7 mouse cellular contexts compared by ENCODE assay signal in genomic region chr6:119544518-119544864, GRCm38 (mm10). TPM values are rescaled to one million over a fixed set of nuclear protein-coding genes. Genes with fewer than 3 reads are reported as not detected.
DNase-seq lines count a peak whose midpoint lies in the region; ATAC-seq lines count a peak whose summit lies in the region.

No protein-coding gene starts in this region.

- H3K9me3 ChIP-seq in lung, embryonic 16.5 days (ENCODE audit: control insufficient read depth, low read length), result no peaks in the 10 kb centered on the region
- H3K9me3 ChIP-seq in embryonic facial prominence, embryonic 10.5 days, result no peaks in the 10 kb centered on the region; the same call in 1 of the 2 replicates
- H3K9me3 ChIP-seq in hindbrain, embryonic 11.5 days (ENCODE audit: control insufficient read depth, low read length), result no peaks in the 10 kb centered on the region

- no peaks in the 10 kb centered on the region for H3K36me3 ChIP-seq in lung, embryonic 16.5 days (ENCODE audit: control insufficient read depth, insufficient read depth, low read length)
- H3K36me3 ChIP-seq in embryonic facial prominence, embryonic 10.5 days (replicated peaks), result no peaks in the 10 kb centered on the region
- no peaks in the 10 kb centered on the region for H3K36me3 ChIP-seq in hindbrain, embryonic 11.5 days (ENCODE audit: control insufficient read depth, insufficient read depth, low read length)

- H3K4me1 ChIP-seq in lung, embryonic 16.5 days (replicated peaks; ENCODE audit: control insufficient read depth, insufficient read depth, low read length), result 0 out of 2 replicates have a peak, but pooled peaks cover 2% of the 10 kb centered on the region
- H3K4me1 ChIP-seq in embryonic facial prominence, embryonic 10.5 days, result peaks cover 43% of the 10 kb centered on the region
- H3K4me1 ChIP-seq in hindbrain, embryonic 11.5 days (replicated peaks; ENCODE audit: control insufficient read depth, insufficient read depth, low read length), result no peaks in the 10 kb centered on the region

- peak overlapping the region; percentile 70 for H3K9ac ChIP-seq in lung, embryonic 16.5 days (ENCODE audit: low read length)
- peak overlapping the region; percentile 77 for H3K9ac ChIP-seq in hindbrain, embryonic 11.5 days (ENCODE audit: low read depth, low read length)

- H3K27me3 ChIP-seq in lung, embryonic 16.5 days (ENCODE audit: control insufficient read depth, insufficient read depth, low read depth, low read length), result peaks cover 21% of the 10 kb centered on the region
- H3K27me3 ChIP-seq in embryonic facial prominence, embryonic 10.5 days (replicated peaks; ENCODE audit: low read depth, poor library complexity, severe bottlenecking), result peaks cover 53% of the 10 kb centered on the region
- H3K27me3 ChIP-seq in hindbrain, embryonic 11.5 days (ENCODE audit: control insufficient read depth, insufficient read depth, low read length), result peaks cover 16% of the 10 kb centered on the region

- no peak overlapping the region for H3K27ac ChIP-seq in lung, embryonic 16.5 days (ENCODE audit: low read length)
- peak overlapping the region; percentile 94 for H3K27ac ChIP-seq in embryonic facial prominence, embryonic 10.5 days (replicated peaks)
- H3K27ac ChIP-seq in hindbrain, embryonic 11.5 days (ENCODE audit: low read depth, low read length), result no peak overlapping the region

- no peak for DNase-seq in lung, postnatal 36 days
- peak; percentile 57 for DNase-seq in embryonic facial prominence, embryonic 10.5 days (ENCODE audit: low spot score)
- DNase-seq in hindbrain, embryonic 11.5 days (ENCODE audit: low spot score), result peak; percentile 56
- DNase-seq in lung, postnatal 4 days, result peak; percentile 23 to 33
- DNase-seq in spleen, postnatal 10 days (ENCODE audit: low spot score in 2 of 2), result no peak
- DNase-seq in adrenal gland, adult 8-10 months, result no peak

- H3K4me3 ChIP-seq in lung, embryonic 16.5 days (ENCODE audit: low read length), result peak overlapping the region; percentile 71
- H3K4me3 ChIP-seq in embryonic facial prominence, embryonic 10.5 days, result peak overlapping the region; percentile 87
- H3K4me3 ChIP-seq in hindbrain, embryonic 11.5 days (ENCODE audit: low read depth, low read length), result peak overlapping the region; percentile 75

- H3K4me2 ChIP-seq in lung, embryonic 16.5 days (ENCODE audit: low read depth, low read length), result peak overlapping the region; percentile 99
- H3K4me2 ChIP-seq in hindbrain, embryonic 11.5 days (replicated peaks; ENCODE audit: low read depth, low read length), result peak overlapping the region; percentile 91

- 2% methylated on average over 14 of the region's 14 CpGs for WGBS in lung, embryonic 16.5 days
- under 1% methylated on average over 14 of the region's 14 CpGs for WGBS in embryonic facial prominence, embryonic 10.5 days
- 2% methylated on average over 14 of the region's 14 CpGs for WGBS in hindbrain, embryonic 11.5 days

- ATAC-seq in lung, embryonic 16.5 days (ENCODE audit: low read depth), result peak; percentile 41
- ATAC-seq in hindbrain, embryonic 11.5 days (ENCODE audit: low FRiP score), result peak; percentile 47

RNA-seq across cellular contexts. Expression of gene Wnt5b, which starts 0.3 kb away (rescaled TPM):
- 5.3 and 5.5 TPM in 2 replicates for polyA plus RNA-seq in lung, embryonic 16.5 days (2015; fragmentation: Nextera tagmentation; extraction: Ambion mirVana)
- polyA plus RNA-seq in embryonic facial prominence, embryonic 10.5 days (2016; fragmentation: Nextera tagmentation; extraction: Ambion mirVana), result 13.2 and 14.2 TPM in 2 replicates
- 5.4 and 5.8 TPM in 2 replicates for polyA plus RNA-seq in hindbrain, embryonic 11.5 days (2014; fragmentation: Nextera tagmentation; extraction: Ambion mirVana)
- total RNA-seq in adrenal gland, adult 8-10 months (2022), result 1 to 10 TPM; 1.7 to 4.7 (median 3.5) TPM

Comparison
In these comparisons a context has a peak if more than half of its experiments do, and no peak if none do; other contexts are left out.
1. DNase-seq: peak in embryonic facial prominence, embryonic 10.5 days (single experiment), hindbrain, embryonic 11.5 days (single experiment) and lung, postnatal 4 days (2 of 2); none in lung, postnatal 36 days (single experiment), spleen, postnatal 10 days (0 of 2) and adrenal gland, adult 8-10 months (single experiment).
2. Peak in every context shown above with its lines, with median percentiles within 50 percentile points of each other: H3K4me3 ChIP-seq.